Mouse (Mus musculus): ENCODE data around the gene Adcy1.
A peak's percentile ranks its signal among the peaks of the same experiment; 100 is the strongest.

Adcy1 gene

DNA sequence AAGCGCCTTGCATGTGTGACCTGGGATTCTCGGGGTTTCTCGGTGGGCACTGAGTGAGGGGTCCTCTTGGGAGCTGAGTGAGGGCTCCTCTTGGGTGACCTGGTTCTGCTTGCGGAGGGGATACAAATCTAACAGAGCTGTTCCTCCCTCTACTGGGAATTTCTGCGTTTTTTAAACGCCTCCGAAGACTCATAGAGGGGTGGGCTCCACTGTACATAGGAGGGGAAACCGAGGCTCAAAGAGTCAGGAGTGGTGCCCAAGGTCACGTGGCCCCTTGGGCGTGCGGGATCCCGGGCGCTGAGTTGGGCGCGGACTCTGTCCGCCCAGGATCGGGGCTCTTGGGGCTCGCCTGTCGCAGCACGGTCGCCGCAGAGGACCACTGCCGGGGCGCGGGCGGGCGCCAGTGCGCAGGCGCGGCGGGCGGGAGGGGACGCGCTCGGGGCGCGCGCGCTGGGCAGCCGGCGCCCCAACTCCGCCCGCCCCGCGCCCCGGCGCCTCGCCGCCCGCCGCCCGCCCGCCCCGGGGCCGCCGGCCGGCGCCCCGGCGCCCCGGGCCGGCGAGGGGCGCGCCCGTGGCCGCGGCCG lies at the start of gene Adcy1:
Gene Adcy1 (plus strand): TSS at position 489 of the 584 bp plus-strand sequence.
- peak; percentile 65 to 72 for DNase-seq

DNA sequence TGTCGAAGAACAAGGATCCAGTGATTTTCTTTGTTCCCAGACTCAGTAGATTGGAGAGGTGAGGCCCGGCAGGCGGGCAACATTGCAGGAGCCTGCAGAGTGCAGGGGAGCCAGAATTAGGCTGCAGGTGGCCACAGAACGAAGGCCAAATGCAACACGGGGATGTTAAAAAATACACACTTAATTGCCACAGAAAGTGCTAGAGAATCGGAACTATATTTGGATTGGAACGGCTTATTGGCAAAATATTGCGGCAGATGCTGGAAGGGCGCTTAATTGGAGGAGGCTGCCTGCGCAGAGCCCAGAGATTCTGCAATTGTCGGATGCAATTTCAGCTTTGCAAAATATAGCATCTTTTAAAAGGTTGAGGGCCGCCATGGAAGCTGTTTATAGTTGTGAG lies 46.4 kb upstream of the Adcy1 start:
- no peak for DNase-seq

DNA sequence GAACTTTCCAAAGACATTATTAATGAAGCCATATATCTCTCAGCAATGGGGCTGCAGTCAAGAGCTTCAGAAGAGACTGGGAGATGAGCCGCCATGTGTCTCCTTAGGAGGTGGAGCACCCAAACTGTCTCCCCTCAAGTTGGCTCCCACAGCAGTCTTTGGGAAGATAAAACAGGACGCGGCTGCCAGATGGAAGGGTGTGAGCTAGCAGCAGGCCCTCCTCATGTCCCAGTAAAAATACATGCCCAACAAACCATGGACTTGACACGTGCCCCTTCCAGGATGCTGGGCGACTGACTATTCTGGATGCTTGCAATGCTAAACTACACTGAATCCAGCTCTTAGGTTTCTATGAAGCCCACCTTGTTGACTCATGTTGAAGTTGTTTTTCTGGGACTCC lies 45.2 kb upstream of the Adcy1 start:
- DNase-seq, result no peak

- no peak for DNase-seq
Measured at GRCm38 (mm10) chr11:7019006-7019525, 44.2 kb upstream of the Adcy1 start.

DNA sequence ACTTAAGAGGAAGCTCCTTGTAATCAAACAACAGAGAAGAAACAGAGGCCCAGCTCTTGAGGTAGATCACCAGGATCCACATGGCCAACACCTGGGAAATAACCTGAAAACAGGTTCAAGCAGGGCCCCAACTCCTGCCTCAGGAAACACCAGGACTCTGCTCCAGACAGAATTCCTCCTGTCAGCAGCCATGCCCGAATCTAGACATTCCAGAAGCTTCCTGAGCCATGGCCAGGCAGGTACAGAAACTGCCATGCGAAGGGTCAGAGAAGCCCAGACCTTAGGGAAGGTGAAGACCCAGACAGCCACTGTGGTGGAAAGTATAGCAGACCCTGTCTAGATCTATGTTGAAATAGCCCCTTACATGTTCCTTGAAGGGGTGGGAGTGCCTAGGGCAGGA lies 30.2 kb upstream of the Adcy1 start:
- peak in 1 of 2 experiments; percentile 40 for DNase-seq

DNA sequence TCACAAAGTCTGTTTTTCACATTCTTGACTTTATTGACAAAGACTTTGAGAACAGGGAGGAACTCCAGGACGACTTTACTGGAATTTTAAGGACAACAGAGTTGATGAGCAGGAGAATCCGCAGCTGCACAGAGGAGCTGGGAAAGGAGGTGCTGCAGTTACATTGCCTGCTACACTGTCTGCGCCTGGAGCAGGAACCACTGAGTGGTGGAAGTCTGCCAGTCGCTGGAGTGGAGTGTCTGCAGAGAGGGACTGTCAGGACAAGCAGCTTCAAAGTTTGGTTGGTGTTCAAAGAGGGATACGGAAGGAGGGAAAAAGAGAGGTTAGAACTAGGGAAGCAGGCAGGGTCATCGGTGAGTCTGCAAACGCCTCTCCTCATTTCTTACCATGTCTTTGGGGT lies 23.6 kb upstream of the Adcy1 start:
- peak in 1 of 2 experiments; percentile 29 for DNase-seq

DNA sequence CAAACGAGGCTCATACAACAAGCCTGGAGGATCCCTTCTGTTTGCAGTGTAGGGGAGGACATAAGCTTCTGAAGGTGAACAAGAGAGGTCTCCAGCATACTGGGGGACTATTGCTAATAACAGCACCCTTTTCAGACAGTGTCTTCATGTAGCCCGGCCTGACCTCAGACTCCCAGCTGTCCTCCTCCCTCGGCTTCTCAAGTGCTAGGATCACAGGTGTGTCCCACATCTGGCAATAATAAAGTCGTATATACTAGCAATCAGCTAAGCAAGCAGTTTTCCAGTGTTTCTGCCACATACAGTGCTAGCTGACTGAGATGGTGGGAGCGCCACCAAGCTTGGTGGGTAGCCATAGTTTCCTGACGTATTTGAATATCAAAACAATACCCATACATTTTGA lies 22.5 kb upstream of the Adcy1 start:
- no peak for DNase-seq

DNA sequence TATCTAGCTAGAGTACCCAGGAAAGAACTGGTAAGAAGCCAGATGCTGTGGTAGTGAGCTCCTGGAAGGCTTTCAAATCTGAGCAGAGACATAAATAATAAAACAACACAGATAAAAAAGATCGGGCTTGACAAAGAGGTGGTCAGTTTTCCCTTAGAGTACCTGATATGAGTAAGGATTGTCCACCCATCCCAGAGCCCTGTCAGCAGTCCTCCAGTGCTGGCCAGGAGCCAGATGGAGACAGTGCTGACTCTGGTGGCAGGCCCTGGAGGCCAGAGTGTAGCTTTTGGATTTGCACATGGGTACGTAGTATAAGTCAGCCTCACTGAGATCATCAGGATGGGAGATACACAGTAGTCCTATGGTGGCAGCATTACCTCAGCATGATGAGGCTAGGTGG lies 16.1 kb upstream of the Adcy1 start:
- DNase-seq, result no peak

DNA sequence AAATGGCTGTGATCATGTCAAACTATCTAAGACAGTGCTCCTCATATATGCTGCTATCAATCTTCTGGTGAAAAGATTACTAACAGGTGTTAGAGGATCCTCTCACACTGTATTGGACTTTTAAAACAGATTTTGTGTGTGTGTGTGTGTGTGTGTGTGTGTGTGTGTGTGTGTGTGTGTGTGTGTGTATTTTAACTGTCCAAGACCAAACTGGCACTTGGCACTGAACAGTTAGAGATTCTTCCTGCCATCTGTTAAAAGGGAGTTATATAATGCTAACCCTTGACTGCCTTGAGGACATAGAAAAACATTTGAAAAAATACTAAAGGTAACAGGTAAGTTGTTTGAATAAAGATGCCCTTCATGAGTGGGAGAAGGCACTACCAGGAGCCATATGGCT lies 15.7 kb upstream of the Adcy1 start:
- no peak for DNase-seq

GRCm38 (mm10) chr11:7053710-7054109 lies 9.6 kb upstream of the Adcy1 start:
- DNase-seq, result no peak

- no peak for DNase-seq
Measured at GRCm38 (mm10) chr11:7054662-7055265, 8.5 kb upstream of the Adcy1 start.

DNA sequence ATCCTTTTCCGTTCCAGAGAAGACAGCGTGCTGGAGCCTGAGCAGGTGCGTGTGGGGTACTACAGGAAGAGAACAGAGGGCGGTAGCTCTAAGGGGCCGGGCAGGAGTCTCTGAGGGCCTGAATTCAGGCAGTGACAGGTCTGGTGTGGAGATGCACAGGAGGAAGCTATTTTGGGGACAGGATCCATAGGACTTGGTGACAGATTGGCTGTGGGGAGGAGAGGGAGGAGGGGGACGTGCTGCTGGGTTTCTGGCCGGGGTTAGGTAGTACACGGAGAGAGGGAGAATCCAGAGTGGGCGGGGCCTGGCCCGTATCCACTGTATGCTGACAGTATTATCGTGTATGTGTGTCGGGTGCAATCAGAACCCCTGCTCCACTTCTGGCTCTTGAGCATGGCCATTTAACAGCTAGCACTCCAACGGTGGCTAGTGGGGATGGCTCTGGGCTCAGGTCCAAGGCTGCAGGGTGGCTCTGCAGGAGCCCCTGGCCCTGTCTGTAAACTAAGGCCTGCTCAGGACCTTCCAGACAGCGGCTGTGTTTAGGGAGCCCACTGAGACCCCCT lies 7.8 kb upstream of the Adcy1 start:
- DNase-seq, result peak; percentile 37 to 38

DNA sequence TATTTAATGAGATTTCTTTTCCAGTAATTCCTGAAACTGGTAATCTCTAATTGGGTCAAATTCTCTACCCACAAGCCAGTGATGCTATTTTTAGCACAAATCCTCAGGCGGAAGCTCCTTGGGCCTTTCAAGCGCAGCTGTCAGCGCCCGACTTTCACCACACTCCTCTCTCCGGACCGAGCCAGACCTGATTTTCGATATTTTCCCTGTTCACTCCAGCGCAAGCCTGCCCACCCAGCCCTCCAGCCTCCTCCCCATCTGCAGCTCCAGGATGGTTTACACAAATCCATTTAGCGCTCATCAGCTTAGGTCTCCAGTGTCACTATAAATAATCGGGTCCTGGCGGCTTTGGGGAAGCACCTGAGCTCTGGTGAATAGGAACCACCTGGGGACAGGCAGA lies 7.2 kb upstream of the Adcy1 start:
- no peak for DNase-seq

- DNase-seq, result no peak
Measured at GRCm38 (mm10) chr11:7057781-7058180, 5.5 kb upstream of the Adcy1 start.

GRCm38 (mm10) chr11:7061961-7062360 lies 1.3 kb upstream of the Adcy1 start:
- DNase-seq, result no peak

- DNase-seq, result no peak
Measured at GRCm38 (mm10) chr11:7062566-7062965, 723 bp upstream of the Adcy1 start.

- DNase-seq, result peak; percentile 56 to 70
Measured at GRCm38 (mm10) chr11:7063681-7064267, 485 bp downstream of the Adcy1 start.

DNA sequence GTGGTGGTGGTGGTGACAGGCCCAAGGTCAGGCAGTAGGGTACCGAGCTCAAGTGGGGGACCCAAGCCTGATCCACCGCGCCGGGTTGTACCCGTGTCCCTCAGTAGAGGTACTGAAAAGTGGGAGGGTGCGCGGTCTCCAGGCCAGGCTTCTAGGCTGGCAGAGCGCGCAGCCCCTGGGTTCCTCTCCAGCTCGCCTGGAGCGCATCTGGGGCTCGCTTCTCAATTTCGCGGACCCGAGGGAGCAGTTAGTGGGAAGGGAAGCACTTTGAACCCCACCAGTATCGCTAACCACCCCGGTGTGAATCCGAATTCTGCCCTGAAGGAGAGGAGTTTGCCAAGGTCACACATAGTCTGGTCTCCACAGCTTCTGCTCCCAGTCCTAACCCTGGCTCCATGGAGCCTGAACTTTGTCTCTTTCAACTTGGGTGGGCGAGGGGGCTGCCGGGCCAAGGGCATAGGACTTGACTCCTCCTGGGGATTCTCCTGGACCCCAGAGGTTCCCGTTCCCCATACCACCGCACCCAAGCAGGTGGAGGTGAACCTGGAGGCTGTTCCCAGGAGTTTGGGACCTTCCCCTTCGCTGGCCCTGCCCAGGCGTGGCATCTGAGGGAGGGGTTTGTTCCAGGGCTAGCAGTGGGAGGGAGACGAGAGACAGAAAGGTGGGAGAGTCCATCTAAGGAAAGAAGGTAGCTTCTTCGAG lies 1.3 kb downstream of the Adcy1 start:
- DNase-seq, result peak; percentile 53 to 57

DNA sequence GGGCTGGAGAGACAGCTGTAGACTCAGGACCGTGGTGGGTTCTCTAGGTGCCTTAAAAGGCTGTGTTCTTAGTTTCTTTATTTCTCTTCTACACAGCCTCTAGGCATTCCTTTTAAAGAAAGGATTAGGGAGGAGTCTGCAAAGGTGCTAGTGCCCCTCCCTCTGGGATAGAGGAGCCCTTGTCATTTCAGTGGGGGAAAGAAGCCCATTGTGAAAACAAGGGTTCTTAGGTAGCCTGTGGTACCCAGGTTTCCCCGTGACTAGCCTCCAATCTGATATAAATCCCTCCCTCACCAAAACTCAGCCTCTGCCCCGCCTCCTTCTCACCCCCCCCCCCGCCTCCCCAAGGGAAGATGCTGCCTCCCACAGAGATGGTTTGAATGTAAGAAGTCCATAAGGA lies 2.1 kb downstream of the Adcy1 start:
- DNase-seq, result no peak

DNA sequence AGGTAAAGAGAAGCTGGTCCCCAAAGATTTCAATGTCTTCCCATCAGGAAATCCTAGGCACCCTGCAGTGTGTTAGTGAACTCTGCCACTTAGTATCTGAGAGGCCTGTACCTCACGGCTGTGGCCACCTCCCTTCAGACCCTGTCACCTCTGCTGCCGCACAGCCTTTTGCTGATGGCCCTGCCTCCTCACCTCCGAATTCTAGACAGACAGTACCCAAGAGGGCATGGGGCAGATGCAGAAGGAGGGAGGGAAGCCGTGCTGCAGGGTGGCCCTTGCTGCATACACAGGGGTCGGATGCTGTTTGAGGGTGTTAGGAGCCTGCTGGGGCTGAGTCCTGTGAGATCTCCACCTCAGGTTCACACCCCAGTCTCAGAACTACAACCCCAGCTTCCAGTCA lies 2.6 kb downstream of the Adcy1 start:
- no peak for DNase-seq

GRCm38 (mm10) chr11:7067263-7067662 lies 4.0 kb downstream of the Adcy1 start:
- DNase-seq, result no peak

- no peak for DNase-seq
Measured at GRCm38 (mm10) chr11:7068479-7069235, 5.4 kb downstream of the Adcy1 start.

- DNase-seq, result no peak
Measured at GRCm38 (mm10) chr11:7069762-7070161, 6.5 kb downstream of the Adcy1 start.

Data from kidney, postnatal 4 days (tissue).